Mouse (Mus musculus) heart, embryonic 13.5 days (tissue): ENCODE data around the gene 2310057J18Rik. TPM values are rescaled to one million over a fixed set of nuclear protein-coding genes. Genes with fewer than 3 reads are reported as not detected.
"Not testable (repeated sequence)": the region's sequence is repeated elsewhere in the genome, so short reads cannot be mapped to it uniquely, and the experiment has no call there.

ENCODE experiments used
- ATAC-seq: fragments of 200-750 bp; cut with Nextera tagmentation; 2 replicates; pipeline ENCODE4 v1.8.0; 2017; ENCODE audit warnings: moderate TSS enrichment; ENCODE audit not compliant: insufficient number of reproducible peaks, low FRiP score, low TSS enrichment; ENCODE audit errors: extremely low read depth
- H3K27ac ChIP-seq: fragments of 300-500 bp; sonication (generic); replicated peaks from 2 replicates; pipeline ENCODE4 v1.5.1; 2015; ENCODE audit warnings: moderate library complexity, mild to moderate bottlenecking, inconsistent platforms
- H3K27me3 ChIP-seq: fragments of 300-500 bp; sonication (generic); replicated peaks from 2 replicates; pipeline ENCODE4 v1.6.1; 2015; ENCODE audit warnings: mild to moderate bottlenecking, inconsistent platforms
- H3K36me3 ChIP-seq: fragments of 300-500 bp; sonication (generic); 2 replicates; pipeline ENCODE4 v1.6.1; 2015; ENCODE audit warnings: mild to moderate bottlenecking, inconsistent platforms
- H3K4me1 ChIP-seq: fragments of 300-500 bp; sonication (generic); 2 replicates; pipeline ENCODE4 v1.6.1; 2015; ENCODE audit warnings: inconsistent platforms
- H3K4me2 ChIP-seq: fragments of 300-500 bp; sonication (generic); 2 replicates; pipeline ENCODE4 v1.6.1; 2015; ENCODE audit warnings: inconsistent platforms, mild to moderate bottlenecking, moderate library complexity
- H3K4me3 ChIP-seq: fragments of 300-500 bp; sonication (generic); 2 replicates; pipeline ENCODE4 v1.5.1; 2015; ENCODE audit warnings: moderate library complexity, mild to moderate bottlenecking, inconsistent platforms
- H3K9ac ChIP-seq: fragments of 300-500 bp; sonication (generic); 2 replicates; pipeline ENCODE4 v1.6.1; 2015; ENCODE audit warnings: inconsistent platforms, mild to moderate bottlenecking, moderate library complexity
- H3K9me3 ChIP-seq: fragments of 300-500 bp; sonication (generic); 2 replicates; pipeline ENCODE4 v1.6.1; 2016; ENCODE audit warnings: inconsistent platforms
- WGBS: fragments of 180-500 bp; shearing (Covaris S2); methylation state at CpG from one replicate; pipeline ENCODE4 v1.1.7; 2015; ENCODE audit warnings: mixed read lengths; 5-methylcytosine and 5-hydroxymethylcytosine counted together
- polyA plus RNA-seq: library from polyadenylated mRNA; unstranded; fragments of >200 nt; fragmentation: Nextera tagmentation; extraction: Ambion mirVana; gene quantifications from 2 replicates; pipeline ENCODE4 v1.2.1, GENCODE M21; 2015

The 2310057J18Rik gene
- not detected in 2 replicates for polyA plus RNA-seq

DNA sequence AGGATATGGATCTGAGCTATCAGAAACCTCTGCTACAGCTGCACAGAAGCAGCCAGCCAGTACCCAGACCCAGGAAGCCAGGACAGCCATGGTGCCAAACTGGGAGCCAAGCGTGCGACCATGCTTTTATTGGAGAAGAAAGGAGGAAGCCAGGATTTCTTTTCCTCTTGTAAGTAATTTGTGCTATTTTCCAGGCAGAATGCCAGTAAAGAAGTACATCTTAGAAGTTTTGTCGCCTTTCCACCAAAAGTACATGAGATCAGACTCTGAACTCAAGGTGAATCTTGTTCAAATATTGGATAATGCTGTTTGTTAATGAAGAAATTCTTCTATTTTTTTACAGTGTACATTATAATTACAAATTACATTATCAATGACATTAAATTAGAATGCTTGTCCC lies at the start of gene 2310057J18Rik:
Gene 2310057J18Rik (minus strand): TSS at position 101 of the 400 bp plus-strand sequence.
- H3K9me3 ChIP-seq = no peaks in the 10 kb centered on the region
- H3K4me2 ChIP-seq = no peak within 1 kb of the TSS
- WGBS = 76% methylated on average over 3 of the region's 3 CpGs
- no peaks in the 10 kb centered on the region for H3K36me3 ChIP-seq
- no peaks in the 10 kb centered on the region for H3K4me1 ChIP-seq
- H3K4me3 ChIP-seq = no peak within 1 kb of the TSS
- no peak for ATAC-seq
- no peaks in the 10 kb centered on the region for H3K27me3 ChIP-seq
- no peak within 1 kb of the TSS for H3K9ac ChIP-seq
- H3K27ac ChIP-seq = no peak within 1 kb of the TSS

- WGBS = 80% methylated on average over 10 of the region's 20 CpGs
- ATAC-seq, H3K9ac ChIP-seq: not testable (repeated sequence)
Observed at GRCm38 (mm10) chr10:29029960-29030359, 43.9 kb upstream of the 2310057J18Rik start.

GRCm38 (mm10) chr10:29019496-29020270 lies 33.6 kb upstream of the 2310057J18Rik start:
- H3K9me3 ChIP-seq = no peaks in the 10 kb centered on the region
- H3K4me1 ChIP-seq = no peaks in the 10 kb centered on the region
- no peak overlapping the region for H3K4me2 ChIP-seq
- H3K27ac ChIP-seq = no peak overlapping the region
- no peaks in the 10 kb centered on the region for H3K27me3 ChIP-seq
- H3K9ac ChIP-seq = no peak overlapping the region
- H3K4me3 ChIP-seq = no peak overlapping the region
- no peak for ATAC-seq
- H3K36me3 ChIP-seq = no peaks in the 10 kb centered on the region
- 71% methylated on average over 7 of the region's 7 CpGs for whole genome bisulfite sequencing

More at GRCm38 (mm10) chr10:29029960-29030359, 43.9 kb upstream of the 2310057J18Rik start:
- H3K9me3 ChIP-seq, H3K27me3 ChIP-seq, H3K4me2 ChIP-seq, H3K4me1 ChIP-seq, H3K4me3 ChIP-seq, H3K36me3 ChIP-seq, H3K27ac ChIP-seq: not testable (repeated sequence)

DNA sequence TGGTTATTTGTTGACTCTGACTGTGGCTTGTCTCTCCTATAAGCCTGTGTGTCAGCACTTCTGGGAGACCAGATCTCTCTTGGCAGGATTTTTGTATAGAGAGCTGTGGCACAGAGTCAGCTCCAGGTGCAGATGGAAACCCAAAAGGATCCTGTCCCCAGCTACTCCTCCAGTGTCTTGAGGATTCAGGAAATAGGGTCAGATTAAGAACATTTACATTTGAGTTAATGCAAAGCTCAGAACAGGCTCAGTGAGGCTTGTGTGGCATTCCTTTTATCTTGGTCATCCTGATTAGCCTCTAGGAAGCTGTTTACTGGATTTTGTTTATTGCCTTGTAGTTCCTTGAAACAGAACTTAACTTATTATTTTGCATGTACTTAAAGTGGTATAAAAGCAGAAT lies 11.7 kb upstream of the 2310057J18Rik start:
- no peak overlapping the region for H3K4me3 ChIP-seq
- H3K9me3 ChIP-seq = no peaks in the 10 kb centered on the region
- H3K27me3 ChIP-seq = no peaks in the 10 kb centered on the region
- no peaks in the 10 kb centered on the region for H3K4me1 ChIP-seq
- no peak overlapping the region for H3K27ac ChIP-seq
- H3K4me2 ChIP-seq = no peak overlapping the region
- H3K36me3 ChIP-seq = no peaks in the 10 kb centered on the region
- no peak for ATAC-seq
- H3K9ac ChIP-seq = no peak overlapping the region

DNA sequence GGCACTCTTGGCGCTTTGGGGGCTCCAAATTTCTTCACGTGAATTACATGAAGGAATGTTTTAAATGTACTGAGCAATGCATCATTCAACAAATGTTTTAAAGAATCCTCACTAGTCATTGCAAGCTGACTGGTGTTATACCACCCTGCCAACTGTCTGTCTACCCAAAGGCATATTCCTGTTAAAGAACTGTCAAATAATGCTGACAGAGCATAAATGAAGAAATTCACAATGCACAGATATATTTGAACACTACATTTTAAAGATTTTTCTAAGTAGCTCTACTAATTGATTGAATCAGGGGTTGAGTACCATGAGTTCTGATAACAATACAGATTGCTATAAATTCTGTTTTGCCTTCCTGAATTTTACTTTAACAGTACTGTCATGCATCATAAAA lies 2.9 kb upstream of the 2310057J18Rik start:
- Histone ChIP-seq H3K4me3 (no peak overlapping the region), H3K9me3 (no peaks in the 10 kb centered on the region), H3K4me1 (no peaks in the 10 kb centered on the region), H3K36me3 (no peaks in the 10 kb centered on the region), H3K9ac (no peak overlapping the region), H3K27ac (no peak overlapping the region), H3K27me3 (no peaks in the 10 kb centered on the region), H3K4me2 (no peak overlapping the region)
- 65% methylated on average over 2 of the region's 2 CpGs for WGBS
- no peak for ATAC-seq

GRCm38 (mm10) chr10:28968189-28968588 lies 17.9 kb downstream of the 2310057J18Rik start:
- H3K27ac ChIP-seq = no peak overlapping the region
- H3K4me1 ChIP-seq = no peaks in the 10 kb centered on the region
- ATAC-seq = no peak
- no peak overlapping the region for H3K9ac ChIP-seq
- H3K27me3 ChIP-seq = no peaks in the 10 kb centered on the region
- no peaks in the 10 kb centered on the region for H3K36me3 ChIP-seq
- 71% methylated on average over 1 of the region's 1 CpGs for WGBS
- no peak overlapping the region for H3K4me2 ChIP-seq
- no peak overlapping the region for H3K4me3 ChIP-seq
- H3K9me3 ChIP-seq = no peaks in the 10 kb centered on the region

GRCm38 (mm10) chr10:28955138-28955537 lies 31.0 kb downstream of the 2310057J18Rik start:
- H3K27me3 ChIP-seq = no peaks in the 10 kb centered on the region
- H3K9me3 ChIP-seq = no peaks in the 10 kb centered on the region
- H3K36me3 ChIP-seq = no peaks in the 10 kb centered on the region
- WGBS = 38% methylated on average over 4 of the region's 4 CpGs
- no peak overlapping the region for H3K4me2 ChIP-seq
- ATAC-seq = no peak
- H3K4me1 ChIP-seq = no peaks in the 10 kb centered on the region
- H3K27ac ChIP-seq = no peak overlapping the region
- no peak overlapping the region for H3K4me3 ChIP-seq
- H3K9ac ChIP-seq = no peak overlapping the region

DNA sequence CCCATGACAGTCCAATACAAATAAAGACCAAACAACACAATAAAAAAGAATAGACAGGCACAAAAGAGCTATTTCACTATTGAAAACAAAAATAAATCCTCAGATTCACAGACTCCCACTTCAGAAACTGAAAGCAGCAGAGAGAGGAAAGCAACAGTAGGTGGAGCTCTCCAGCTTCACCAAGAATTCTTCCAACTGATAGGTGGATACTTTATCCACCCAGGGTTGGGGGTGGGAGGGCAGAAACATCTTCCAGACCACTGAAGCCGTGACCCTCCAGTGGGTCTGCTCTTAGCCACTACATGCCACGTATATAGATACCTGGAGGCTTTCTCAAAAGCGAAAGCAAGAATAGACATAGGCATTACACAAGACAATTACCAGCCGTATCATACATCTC lies 31.6 kb downstream of the 2310057J18Rik start:
- H3K4me3 ChIP-seq = no peak overlapping the region
- no peaks in the 10 kb centered on the region for H3K4me1 ChIP-seq
- no peak overlapping the region for H3K27ac ChIP-seq
- 48% methylated on average over 4 of the region's 4 CpGs for WGBS
- H3K9ac ChIP-seq = no peak overlapping the region
- no peaks in the 10 kb centered on the region for H3K36me3 ChIP-seq
- no peaks in the 10 kb centered on the region for H3K27me3 ChIP-seq
- H3K9me3 ChIP-seq = no peaks in the 10 kb centered on the region
- no peak for ATAC-seq
- peak overlapping the region; percentile 49 for H3K4me2 ChIP-seq

Other genes with a start within 250 kb of the 2310057J18Rik start
- gene Soga3, start 157.5 kb upstream of the 2310057J18Rik start, polyA plus RNA-seq = 0.33 and 0.47 TPM in 2 replicates
- not detected in 2 replicates for gene Gm49353, start 212.7 kb upstream of the 2310057J18Rik start, polyA plus RNA-seq
- gene 9330159F19Rik, start 225.3 kb upstream of the 2310057J18Rik start, polyA plus RNA-seq = 0.10 and 0.15 TPM in 2 replicates